8 mouse cellular contexts compared by ENCODE assay signal in the genomic region with DNA sequence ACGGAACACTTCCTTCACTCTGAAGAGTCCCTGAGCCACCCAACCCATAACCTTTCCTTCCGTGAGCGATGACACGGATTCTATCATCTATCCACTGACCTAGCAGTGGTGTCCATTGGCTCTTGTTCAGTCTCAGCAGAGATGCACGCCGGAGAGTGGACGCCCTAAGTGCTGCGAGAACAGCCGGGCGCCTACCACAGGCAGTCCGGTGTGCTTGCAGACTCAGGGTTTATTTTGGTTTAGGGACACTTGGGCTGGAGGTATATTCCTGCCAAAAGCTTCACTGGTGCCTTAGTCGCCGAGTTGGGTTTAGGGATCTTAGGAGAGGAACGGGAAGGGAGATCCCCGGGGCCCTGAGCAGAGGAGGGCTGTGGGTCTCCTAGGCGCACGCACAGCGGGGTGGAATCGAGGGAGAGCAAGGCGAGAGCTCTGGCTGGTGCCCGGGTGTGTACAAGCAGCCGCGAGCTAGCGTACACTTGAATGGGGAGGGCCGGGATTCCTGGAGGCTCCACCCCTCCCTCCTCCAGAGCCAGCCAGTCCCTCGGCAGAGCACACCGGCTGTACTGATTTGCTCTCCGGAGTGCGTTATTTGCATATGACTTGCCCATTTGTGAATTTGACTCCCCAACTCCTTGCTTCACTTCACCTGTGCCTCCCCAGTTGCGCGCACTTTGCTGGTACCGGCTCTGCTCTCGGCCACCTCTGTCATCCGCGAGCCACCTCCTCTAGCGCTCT.
DNase-seq lines count a peak whose midpoint lies in the region; ATAC-seq lines count a peak whose summit lies in the region.

No protein-coding gene starts in this region.

- H3K4me3 ChIP-seq in intestine, embryonic 15.5 days (replicated peaks) = peak overlapping the region; percentile 46

- intact Hi-C loops in gastrocnemius, postnatal 36 days (cut with DNase I) = no loop called here

- under 1% methylated on average over 36 of the region's 36 CpGs for WGBS in intestine, embryonic 15.5 days

- no peaks in the 10 kb centered on the region for H3K9me3 ChIP-seq in intestine, embryonic 15.5 days

- ATAC-seq in intestine, embryonic 15.5 days = peak; percentile 100

- peaks cover 6% of the 10 kb centered on the region; the same call in 1 of the 2 replicates for H3K27me3 ChIP-seq in intestine, embryonic 15.5 days (replicated peaks)

- H3K36me3 ChIP-seq in intestine, embryonic 15.5 days = no peaks in the 10 kb centered on the region

- H3K4me2 ChIP-seq in intestine, embryonic 15.5 days (replicated peaks) = peak overlapping the region; percentile 92

- no peak overlapping the region for H3K27ac ChIP-seq in intestine, embryonic 15.5 days

- H3K9ac ChIP-seq in intestine, embryonic 15.5 days = peak overlapping the region; percentile 44

- peak; percentile 75 for DNase-seq in adrenal gland, postnatal 10 days
- DNase-seq in embryo, embryonic 11 days = peak; percentile 92
- DNase-seq in gastrocnemius, postnatal 36 days = peak; percentile 32 to 38
- DNase-seq in left cerebral cortex, adult 9 months (ENCODE audit: low spot score in 2 of 2) = peak; percentile 51 to 73
- peak; percentile 67 to 84 for DNase-seq in lung, postnatal 4 days
- peak; percentile 83 to 84 for DNase-seq in right cerebral cortex, adult 2 months (ENCODE audit: low spot score in 2 of 2)
- no peak for DNase-seq in spleen, postnatal 4 days (ENCODE audit: low spot score in 2 of 2)

- peaks cover 14% of the 10 kb centered on the region; the same call in 1 of the 2 replicates for H3K4me1 ChIP-seq in intestine, embryonic 15.5 days (replicated peaks)

Comparison
In these comparisons a context has a peak if more than half of its experiments do, and no peak if none do; other contexts are left out.
1. DNase-seq: peak in adrenal gland, postnatal 10 days (single experiment), embryo, embryonic 11 days (single experiment), gastrocnemius, postnatal 36 days (2 of 2), left cerebral cortex, adult 9 months (2 of 2), lung, postnatal 4 days (2 of 2) and right cerebral cortex, adult 2 months (2 of 2); none in spleen, postnatal 4 days (0 of 2).